Mouse (Mus musculus) bone marrow macrophage, adult 2 months (primary cell): ENCODE results near the gene Tekt4.

ENCODE experiments used
- CTCF ChIP-seq: IDR thresholded peaks from 2 replicates; pipeline ENCODE4 v1.5.1; 2012; ENCODE audit warnings: low read depth, mild to moderate bottlenecking, low read length, moderate library complexity
- POLR2A ChIP-seq: IDR thresholded peaks from 2 replicates; pipeline ENCODE4 v1.6.1; 2012; ENCODE audit warnings: mild to moderate bottlenecking, low read depth, low read length, borderline replicate concordance

DNA sequence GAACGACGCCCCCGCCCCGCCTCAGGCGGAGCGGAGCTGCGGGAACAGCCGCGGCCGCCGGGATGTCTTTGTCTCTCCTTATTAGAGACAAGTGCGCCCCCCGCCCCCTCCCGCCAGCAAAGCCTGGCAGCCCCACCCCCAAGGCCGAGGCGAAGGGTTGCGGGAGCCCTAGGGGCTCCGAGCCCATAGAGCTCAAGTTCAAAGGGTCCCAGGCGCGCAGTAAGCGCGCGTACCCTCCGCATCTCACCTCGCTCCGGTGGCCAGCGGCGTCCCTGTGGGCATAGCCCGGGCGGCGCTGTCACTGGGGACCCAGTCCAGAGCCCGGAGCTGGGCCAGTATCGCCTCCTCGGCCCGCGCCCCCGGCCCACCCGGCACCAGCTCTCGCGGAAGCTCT, 21.2 kb upstream of the Tekt4 start:
- TF ChIP-seq POLR2A (no peak), CTCF (no peak)
